Mouse (Mus musculus) spleen, embryonic (tissue): ENCODE results near the gene Khdrbs1.
"Not testable (repeated sequence)": the region's sequence is repeated elsewhere in the genome, so short reads cannot be mapped to it uniquely, and the experiment has no call there.

ENCODE experiments used
- CTCF ChIA-PET: fragments of 350-600 bp; sonication (Branson Sonifier 250); formaldehyde crosslinking; loops from one replicate; lab custom pipeline; 2022; lab: Charles Lee

Khdrbs1 gene

GRCm38 (mm10) chr4:129746591-129746990, 4.5 kb upstream of the Khdrbs1 start:
- CTCF ChIA-PET, result interaction anchor here (0.6 to 1.0 kb wide), 3 partner anchors 23 to 94 kb away, joined by 3 to 15 read pairs (median 3); no protein-coding TSS in a partner anchor

- CTCF ChIA-PET, result interaction anchor here (0.6 to 1.0 kb wide), 3 partner anchors 22 to 94 kb away, joined by 3 to 15 read pairs (median 7); no protein-coding TSS in a partner anchor
These were observed 4.0 kb upstream of the Khdrbs1 start for GRCm38 (mm10) chr4:129746106-129746505.

- CTCF ChIA-PET, result interaction anchor here (1.4 kb wide), 1 partner anchor 44 kb away, joined by 3 read pairs; no protein-coding TSS in a partner anchor
These were observed 1.4 kb upstream of the Khdrbs1 start for GRCm38 (mm10) chr4:129743494-129743893.

- CTCF ChIA-PET, result interaction anchor here (1.4 kb wide), 1 partner anchor 45 kb away, joined by 3 read pairs; no protein-coding TSS in a partner anchor
These were observed 897 bp upstream of the Khdrbs1 start for GRCm38 (mm10) chr4:129743010-129743390.

GRCm38 (mm10) chr4:129741974-129742231, 200 bp downstream of the Khdrbs1 start:
- CTCF ChIA-PET, result interaction anchor here (1.0 kb wide), 1 partner anchor 13 kb away, joined by 3 read pairs; no protein-coding TSS in a partner anchor

- CTCF ChIA-PET, result interaction anchor here (0.6 to 1.0 kb wide), 3 partner anchors 13 to 89 kb away, joined by 3 to 9 read pairs (median 4); no protein-coding TSS in a partner anchor
These were observed 691 bp downstream of the Khdrbs1 start for GRCm38 (mm10) chr4:129741251-129741973.

GRCm38 (mm10) chr4:129739111-129739645, 2.9 kb downstream of the Khdrbs1 start:
- CTCF ChIA-PET, result interaction anchor here (0.6 kb wide), 1 partner anchor 189 kb away, joined by 3 read pairs; no protein-coding TSS in a partner anchor

GRCm38 (mm10) chr4:129736173-129736572, 5.9 kb downstream of the Khdrbs1 start:
- CTCF ChIA-PET, result no interaction called here

GRCm38 (mm10) chr4:129735485-129735884, 6.6 kb downstream of the Khdrbs1 start:
- CTCF ChIA-PET, result not testable (repeated sequence)

GRCm38 (mm10) chr4:129731423-129731822, 10.7 kb downstream of the Khdrbs1 start:
- CTCF ChIA-PET, result no interaction called here

GRCm38 (mm10) chr4:129716310-129716709, 25.8 kb downstream of the Khdrbs1 start:
- CTCF ChIA-PET, result no interaction called here

GRCm38 (mm10) chr4:129709486-129710129, 32.5 kb downstream of the Khdrbs1 start:
- CTCF ChIA-PET, result interaction anchor here (0.7 kb wide), 1 partner anchor 203 kb away, joined by 4 read pairs; no protein-coding TSS in a partner anchor

GRCm38 (mm10) chr4:129706750-129707149, 35.4 kb downstream of the Khdrbs1 start:
- CTCF ChIA-PET, result no interaction called here

GRCm38 (mm10) chr4:129702454-129702853, 39.6 kb downstream of the Khdrbs1 start:
- CTCF ChIA-PET, result interaction anchor here (0.8 kb wide), 1 partner anchor 227 kb away, joined by 5 read pairs; the partner anchor contains the start of gene Spocd1

- CTCF ChIA-PET, result interaction anchor here (0.8 to 1.3 kb wide), 2 partner anchors 82 to 227 kb away, joined by 3 to 5 read pairs; partner anchors contain the start of gene Spocd1
These were observed 40.4 kb downstream of the Khdrbs1 start for GRCm38 (mm10) chr4:129701503-129702377.

GRCm38 (mm10) chr4:129700661-129701060, 41.4 kb downstream of the Khdrbs1 start:
- CTCF ChIA-PET, result interaction anchor here (0.7 to 1.3 kb wide), 2 partner anchors 83 to 228 kb away, joined by 3 to 13 read pairs; partner anchors contain the start of gene Spocd1

- CTCF ChIA-PET, result interaction anchor here (0.7 to 1.3 kb wide), 2 partner anchors 83 to 562 kb away, joined by 3 read pairs; no protein-coding TSS in a partner anchor
These were observed 41.9 kb downstream of the Khdrbs1 start for GRCm38 (mm10) chr4:129700216-129700615.

- CTCF ChIA-PET, result no interaction called here
These were observed 44.9 kb downstream of the Khdrbs1 start for GRCm38 (mm10) chr4:129697191-129697590.

GRCm38 (mm10) chr4:129696158-129696985, 45.7 kb downstream of the Khdrbs1 start, which contains the start of gene Tmem39b:
TSS of gene Tmem39b (minus strand) at chr4:129696838.
- CTCF ChIA-PET, result interaction anchor here (0.5 to 1.2 kb wide), 7 partner anchors 75 to 573 kb away, joined by 3 to 7 read pairs (median 4); no protein-coding TSS in a partner anchor

- CTCF ChIA-PET, result interaction anchor here (0.6 to 1.2 kb wide), 4 partner anchors 75 to 291 kb away, joined by 4 to 7 read pairs (median 5); no protein-coding TSS in a partner anchor
These were observed 46.3 kb downstream of the Khdrbs1 start for GRCm38 (mm10) chr4:129695815-129696157.
